Mouse (Mus musculus): Measurements from ENCODE around the gene As3mt. TPM values are rescaled to one million over a fixed set of nuclear protein-coding genes. Genes with fewer than 3 reads are reported as not detected.
"Not testable (repeated sequence)": the region's sequence is repeated elsewhere in the genome, so short reads cannot be mapped to it uniquely, and the experiment has no call there.

The As3mt gene
- total RNA-seq, 2 experiments from 2014 or later: 89.3 to 93.6 TPM

GRCm38 (mm10) chr19:46697840-46698517 lies 9.3 kb upstream of the As3mt start:
- DNase-seq (ENCODE audit: low spot score): no peak

GRCm38 (mm10) chr19:46699011-46699481 lies 8.2 kb upstream of the As3mt start:
- DNase-seq (ENCODE audit: low spot score): no peak

GRCm38 (mm10) chr19:46701156-46701555 lies 6.1 kb upstream of the As3mt start:
- DNase-seq (ENCODE audit: low spot score): no peak

GRCm38 (mm10) chr19:46705779-46706495 lies 1.3 kb upstream of the As3mt start:
- no peak for DNase-seq (ENCODE audit: low spot score)

DNA sequence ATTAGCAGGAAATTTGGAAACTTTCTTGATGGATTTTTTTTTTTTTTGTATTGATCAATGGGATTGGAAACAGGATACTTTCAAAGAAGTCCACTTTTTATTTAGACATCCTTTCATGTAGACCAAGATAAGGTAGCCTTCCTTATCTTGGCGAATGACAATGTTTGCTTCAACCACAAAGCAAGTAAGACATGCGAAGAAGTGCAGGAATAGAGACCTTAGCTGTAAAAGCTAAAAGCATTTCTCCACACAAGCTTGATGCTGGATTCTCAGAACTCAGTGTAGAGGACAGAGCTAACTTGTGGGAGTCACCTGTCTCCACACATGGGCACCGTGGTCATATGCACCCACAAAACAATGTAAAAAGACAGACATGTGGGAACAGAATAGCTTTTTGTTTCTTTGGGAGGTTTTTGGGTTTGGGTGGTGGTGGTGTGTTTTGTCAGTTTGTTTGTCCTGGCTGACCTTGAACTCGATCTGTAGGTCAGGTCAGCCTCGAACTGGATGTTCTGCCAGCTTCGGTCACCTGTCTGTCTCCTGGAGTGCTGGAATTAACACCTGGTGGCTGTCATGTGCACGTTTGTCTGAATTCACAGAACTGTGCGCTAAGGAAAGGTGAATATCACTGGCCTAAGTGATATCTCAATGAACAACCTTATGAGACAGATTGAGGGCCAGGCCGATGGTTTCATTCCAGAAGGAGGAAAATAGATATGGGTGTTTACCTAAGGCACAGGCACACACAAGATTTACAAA lies 540 bp upstream of the As3mt start:
- no peak for DNase-seq (ENCODE audit: low spot score)

- no peak for DNase-seq (ENCODE audit: low spot score)
These were observed 3.4 kb downstream of the As3mt start for GRCm38 (mm10) chr19:46710614-46711013.

GRCm38 (mm10) chr19:46714234-46714633 lies 7.0 kb downstream of the As3mt start:
- DNase-seq (ENCODE audit: low spot score): no peak

DNA sequence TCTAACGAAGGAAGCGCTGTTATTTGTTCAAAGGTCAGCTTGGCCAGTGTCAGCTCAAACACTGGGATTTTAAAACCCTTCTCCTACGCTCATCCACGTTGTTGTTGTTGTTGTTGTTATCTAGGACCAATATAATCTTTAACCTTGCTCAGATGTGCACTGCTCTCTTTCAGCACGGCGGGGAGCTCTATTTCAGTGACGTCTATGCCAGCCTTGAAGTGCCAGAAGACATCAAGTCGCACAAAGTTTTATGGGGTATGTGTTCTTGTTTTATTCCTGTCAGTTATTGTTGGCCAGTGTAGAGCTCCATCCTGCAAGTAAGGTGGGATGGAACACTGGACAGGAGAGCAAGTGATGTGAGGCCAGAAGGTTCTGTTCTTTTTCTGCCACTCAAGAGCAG lies 7.8 kb downstream of the As3mt start:
- no peak for DNase-seq (ENCODE audit: low spot score)

DNA sequence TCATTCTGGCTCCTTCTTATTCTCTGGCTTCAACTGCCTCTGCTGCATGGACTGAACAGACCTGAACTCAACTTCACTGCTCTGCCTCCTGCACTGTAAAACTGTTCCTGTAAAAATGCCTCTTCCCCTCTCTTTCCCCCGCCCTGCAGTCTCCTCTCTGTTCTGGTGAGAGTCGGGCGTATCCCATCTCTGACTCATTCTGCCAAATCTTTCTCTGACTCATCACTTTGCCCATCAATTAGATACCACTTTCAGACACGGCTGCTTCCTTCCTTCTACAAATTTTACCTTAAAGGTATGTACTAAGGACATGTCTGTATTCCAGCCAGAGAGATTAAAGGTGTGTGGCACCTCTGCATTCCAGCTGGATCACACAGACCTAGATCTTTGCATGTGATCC lies 10.9 kb downstream of the As3mt start:
- no peak for DNase-seq (ENCODE audit: low spot score)

GRCm38 (mm10) chr19:46724411-46724810 lies 17.2 kb downstream of the As3mt start:
- no peak for DNase-seq (ENCODE audit: low spot score)

DNA sequence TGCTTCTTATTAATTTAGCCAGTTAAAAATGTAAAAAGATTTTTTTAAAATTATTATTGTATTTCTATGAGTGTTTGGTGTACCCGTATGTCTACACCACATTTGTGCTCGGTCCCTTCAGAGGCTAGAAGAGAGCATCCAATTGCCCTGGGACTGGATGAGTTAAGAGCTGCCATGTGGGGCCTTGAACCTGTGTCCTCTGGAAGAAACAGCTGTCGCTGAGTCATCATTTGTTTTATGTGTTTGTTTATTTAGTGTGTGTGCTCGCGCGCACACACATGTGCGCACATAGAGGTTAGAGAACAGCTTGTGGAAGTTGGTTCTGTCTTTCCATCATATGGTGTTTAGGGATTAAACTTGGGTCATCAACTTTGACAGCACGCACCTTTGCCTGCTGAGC lies 18.9 kb downstream of the As3mt start:
- DNase-seq (ENCODE audit: low spot score): no peak

GRCm38 (mm10) chr19:46727140-46727736 lies 20.0 kb downstream of the As3mt start:
- no peak for DNase-seq (ENCODE audit: low spot score)

GRCm38 (mm10) chr19:46727945-46728540 lies 20.8 kb downstream of the As3mt start:
- DNase-seq (ENCODE audit: low spot score): no peak

DNA sequence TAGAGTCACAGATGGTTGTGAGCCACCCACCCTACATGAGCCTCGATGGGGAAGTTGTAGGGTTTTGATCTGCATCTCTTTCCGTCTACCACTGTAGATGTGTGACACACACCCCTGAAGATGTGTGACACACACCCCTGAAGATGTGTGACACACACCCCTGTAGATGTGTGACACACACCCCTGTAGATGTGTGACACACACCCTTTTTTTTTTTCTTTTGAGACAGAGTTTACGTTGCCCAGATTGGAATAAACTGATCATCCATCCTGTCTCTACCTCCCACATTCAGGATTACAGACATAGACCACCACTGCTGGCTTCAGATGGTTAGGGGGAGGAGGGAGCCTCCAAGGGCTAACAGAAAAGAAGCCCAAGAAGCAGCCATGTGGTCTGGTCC lies 21.7 kb downstream of the As3mt start:
- no peak for DNase-seq (ENCODE audit: low spot score)

- DNase-seq (ENCODE audit: low spot score): no peak
These were observed 24.1 kb downstream of the As3mt start for GRCm38 (mm10) chr19:46731351-46731750.

DNA sequence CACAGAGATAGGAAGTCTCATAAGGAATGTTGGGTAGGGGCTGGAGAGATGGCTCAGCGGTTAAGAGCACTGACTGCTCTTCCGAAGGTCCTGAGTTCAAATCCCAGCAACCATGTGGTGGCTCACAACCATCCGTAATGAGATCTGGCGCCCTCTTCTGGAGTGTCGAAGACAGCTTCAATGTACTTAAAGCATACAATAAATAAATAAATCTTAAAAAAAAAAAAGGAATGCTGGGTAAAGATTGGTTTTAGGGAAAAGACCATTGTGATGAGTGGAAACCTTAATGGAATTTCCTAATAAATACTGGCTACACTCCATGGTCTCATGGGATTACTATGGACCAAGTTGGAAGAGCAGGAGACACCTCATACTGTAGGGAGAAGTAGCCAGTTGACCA lies 25.4 kb downstream of the As3mt start:
- not testable (repeated sequence) for DNase-seq (ENCODE audit: low spot score)

GRCm38 (mm10) chr19:46733626-46734025 lies 26.4 kb downstream of the As3mt start:
- no peak for DNase-seq (ENCODE audit: low spot score)

DNA sequence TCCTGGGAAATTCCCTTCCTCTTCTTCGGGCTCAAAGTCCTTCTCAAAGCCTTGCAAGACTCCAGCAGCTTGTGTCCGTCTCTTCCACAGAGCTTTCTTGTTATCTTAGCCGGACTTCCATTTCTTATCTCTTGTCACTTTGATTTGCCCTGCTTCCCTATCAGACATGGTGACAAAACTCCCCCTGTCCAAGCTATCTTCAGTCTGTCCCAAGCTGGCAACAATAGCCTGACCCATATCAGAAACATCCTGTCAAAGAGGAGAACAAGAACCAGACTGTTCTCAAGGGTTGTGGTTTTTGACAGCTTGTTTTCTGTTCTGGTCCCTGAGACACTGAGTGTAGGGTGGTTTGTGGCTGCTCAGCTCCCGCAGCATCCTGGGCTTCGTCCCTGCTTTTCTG lies 28.0 kb downstream of the As3mt start:
- DNase-seq (ENCODE audit: low spot score): no peak

DNA sequence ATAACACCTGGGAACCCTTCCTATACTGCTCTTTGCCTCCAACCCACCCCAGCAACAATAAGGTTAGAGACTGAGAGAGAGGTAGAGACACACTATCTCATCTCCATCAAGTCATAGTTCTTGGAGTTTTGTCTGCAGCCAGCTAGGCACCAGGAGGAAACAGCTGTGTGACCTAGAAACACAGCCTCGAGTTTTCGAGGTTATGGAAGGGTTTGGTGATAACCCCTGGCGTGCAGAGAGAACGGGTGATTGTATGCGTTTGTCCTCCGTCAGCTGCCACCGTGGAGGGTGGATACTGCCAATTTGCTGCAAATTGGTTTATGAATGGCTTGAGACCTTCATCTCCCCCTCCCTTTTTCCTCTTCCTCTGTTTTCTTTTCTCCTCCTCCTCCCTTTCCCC lies 29.8 kb downstream of the As3mt start:
- DNase-seq (ENCODE audit: low spot score): no peak

DNA sequence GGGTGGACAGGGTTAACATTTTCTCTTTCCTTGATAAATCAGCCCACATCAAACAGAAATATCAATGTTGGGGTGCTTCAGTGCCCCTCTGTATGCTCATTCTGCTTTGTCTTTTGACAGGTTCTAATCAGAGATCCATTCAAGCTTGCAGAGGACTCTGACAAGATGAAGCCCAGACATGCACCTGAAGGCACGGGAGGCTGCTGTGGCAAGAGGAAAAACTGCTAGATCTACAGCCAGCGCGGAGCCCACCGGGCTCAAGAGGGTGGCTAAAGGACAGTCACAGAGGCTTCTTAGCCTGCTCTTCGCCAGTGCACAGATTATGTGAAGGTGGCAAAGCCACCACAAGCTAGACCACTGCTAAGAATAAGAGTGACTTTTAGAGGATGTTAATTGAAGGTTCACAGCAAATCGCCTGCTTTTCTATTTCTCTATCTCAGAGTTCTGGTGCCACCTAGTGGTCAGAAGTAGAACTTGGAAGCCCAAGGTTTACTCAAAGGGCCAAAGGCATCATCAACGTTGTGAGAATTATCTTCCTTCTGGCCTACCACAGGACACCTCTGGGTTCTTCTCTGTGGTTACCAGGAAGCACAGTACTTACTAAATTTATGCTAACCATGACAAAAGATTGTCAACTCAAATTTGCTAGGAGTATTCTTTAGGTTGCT lies 33.2 kb downstream of the As3mt start:
- peak; percentile 76 for DNase-seq (ENCODE audit: low spot score)

- no peak for DNase-seq (ENCODE audit: low spot score)
These were observed 34.3 kb downstream of the As3mt start for GRCm38 (mm10) chr19:46741574-46741973.
